Mouse (Mus musculus) hindbrain, embryonic 16.5 days (tissue): ENCODE measurements around the gene Dnajb5. TPM values are rescaled to one million over a fixed set of nuclear protein-coding genes. Genes with fewer than 3 reads are reported as not detected.

Source experiments
- ATAC-seq: fragments of 200-750 bp; cut with Nextera tagmentation; 2 replicates; pipeline ENCODE4 v1.8.0; 2017; ENCODE audit warnings: moderate TSS enrichment, moderate library complexity
- H3K27ac ChIP-seq: fragments of 300-500 bp; sonication (generic); 2 replicates; pipeline ENCODE4 v1.5.1; 2014; ENCODE audit warnings: low read depth, mild to moderate bottlenecking, control low read depth, low read length, moderate library complexity
- H3K27me3 ChIP-seq: fragments of 300-500 bp; sonication (generic); replicated peaks from 2 replicates; pipeline ENCODE4 v1.6.1; 2014; ENCODE audit warnings: low read length; ENCODE audit not compliant: control insufficient read depth, insufficient read depth
- H3K36me3 ChIP-seq: fragments of 300-500 bp; sonication (generic); 2 replicates; pipeline ENCODE4 v1.6.1; 2014; ENCODE audit warnings: mild to moderate bottlenecking, low read length, moderate library complexity, mixed read lengths; ENCODE audit not compliant: control insufficient read depth, insufficient read depth
- H3K4me1 ChIP-seq: fragments of 300-500 bp; sonication (generic); 2 replicates; pipeline ENCODE4 v1.6.1; 2014; ENCODE audit warnings: low read depth, low read length; ENCODE audit not compliant: control insufficient read depth, insufficient read depth
- H3K4me2 ChIP-seq: fragments of 300-500 bp; sonication (generic); 2 replicates; pipeline ENCODE4 v1.6.1; 2014; ENCODE audit warnings: mild to moderate bottlenecking, low read length, control low read depth, moderate library complexity
- H3K4me3 ChIP-seq: fragments of 300-500 bp; sonication (generic); 2 replicates; pipeline ENCODE4 v1.5.1; 2014; ENCODE audit warnings: mild to moderate bottlenecking, low read length, control low read depth, moderate library complexity
- H3K9ac ChIP-seq: fragments of 300-500 bp; sonication (generic); 2 replicates; pipeline ENCODE4 v1.6.1; 2014; ENCODE audit warnings: low read depth, mild to moderate bottlenecking, control low read depth, low read length, moderate library complexity
- H3K9me3 ChIP-seq: fragments of 300-500 bp; sonication (generic); 2 replicates; pipeline ENCODE4 v1.6.1; 2014; ENCODE audit warnings: mild to moderate bottlenecking, low read length, moderate library complexity; ENCODE audit not compliant: control insufficient read depth
- WGBS: fragments of 180-500 bp; shearing (Covaris S2); extraction: QIAGEN DNeasy Blood & Tissue Kit; methylation state at CpG from one replicate; pipeline ENCODE4 v1.1.7; 2014; 5-methylcytosine and 5-hydroxymethylcytosine counted together
- polyA plus RNA-seq: library from polyadenylated mRNA; unstranded; fragments of >200 nt; fragmentation: Nextera tagmentation; extraction: Ambion mirVana; gene quantifications from 2 replicates; pipeline ENCODE4 v1.2.1, GENCODE M21; 2015

Gene Dnajb5
- polyA plus RNA-seq, 1 experiment from 2014 or later = 45.7 TPM

- no peaks in the 10 kb centered on the region for H3K27me3 ChIP-seq
- no peaks in the 10 kb centered on the region for H3K9me3 ChIP-seq
- H3K36me3 ChIP-seq = no peaks in the 10 kb centered on the region
- no peak overlapping the region for H3K4me2 ChIP-seq
- peaks cover 50% of the 10 kb centered on the region for H3K4me1 ChIP-seq
- H3K9ac ChIP-seq = no peak overlapping the region
- 33% methylated on average over 13 of the region's 13 CpGs for WGBS
- H3K27ac ChIP-seq = peak overlapping the region; percentile 74
- no peak overlapping the region for H3K4me3 ChIP-seq
- no peak for ATAC-seq
Observed at GRCm38 (mm10) chr4:42948527-42948926, 1.1 kb upstream of the Dnajb5 start.

GRCm38 (mm10) chr4:42949051-42949675, 451 bp upstream of the Dnajb5 start:
- Histone ChIP-seq H3K4me1 (peaks cover 56% of the 10 kb centered on the region), H3K27ac (peak overlapping the region; percentile 74), H3K9ac (peak overlapping the region; percentile 30; the same call in 1 of the 2 replicates), H3K9me3 (no peaks in the 10 kb centered on the region), H3K36me3 (no peaks in the 10 kb centered on the region), H3K4me3 (peak overlapping the region; percentile 80), H3K27me3 (no peaks in the 10 kb centered on the region), H3K4me2 (peak overlapping the region; percentile 93)
- WGBS = 12% methylated on average over 14 of the region's 14 CpGs
- ATAC-seq = no peak

GRCm38 (mm10) chr4:42950065-42950558, 498 bp downstream of the Dnajb5 start:
- 3% methylated on average over 9 of the region's 27 CpGs for WGBS

GRCm38 (mm10) chr4:42951206-42952195, 1.9 kb downstream of the Dnajb5 start:
- Histone ChIP-seq H3K9me3 (no peaks in the 10 kb centered on the region), H3K9ac (peak overlapping the region; percentile 98), H3K4me3 (peak overlapping the region; percentile 80), H3K4me1 (peaks cover 57% of the 10 kb centered on the region), H3K27me3 (no peaks in the 10 kb centered on the region), H3K27ac (peak overlapping the region; percentile 63), H3K4me2 (peak overlapping the region; percentile 93), H3K36me3 (peaks cover 3% of the 10 kb centered on the region; the same call in 1 of the 2 replicates)
- 42% methylated on average over 11 of the region's 11 CpGs for WGBS
- ATAC-seq = no peak

More at GRCm38 (mm10) chr4:42950065-42950558, 498 bp downstream of the Dnajb5 start:
- Histone ChIP-seq H3K27me3 (no peaks in the 10 kb centered on the region), H3K4me1 (peaks cover 63% of the 10 kb centered on the region), H3K27ac (peak overlapping the region; percentile 96), H3K4me3 (peak overlapping the region; percentile 80), H3K36me3 (no peaks in the 10 kb centered on the region), H3K4me2 (peak overlapping the region; percentile 93), H3K9ac (peak overlapping the region; percentile 98), H3K9me3 (no peaks in the 10 kb centered on the region)
- peak; percentile 38 for ATAC-seq

- peaks cover 48% of the 10 kb centered on the region for H3K4me1 ChIP-seq
- 81% methylated on average over 7 of the region's 7 CpGs for WGBS
Observed at GRCm38 (mm10) chr4:42952563-42952962, 2.9 kb downstream of the Dnajb5 start.

GRCm38 (mm10) chr4:42953435-42954094, 4.0 kb downstream of the Dnajb5 start:
- 0 out of 2 replicates have a peak, but pooled peaks have one; percentile 2 for ATAC-seq
- H3K4me1 ChIP-seq = peaks cover 43% of the 10 kb centered on the region
- H3K27ac ChIP-seq = peak overlapping the region; percentile 75
- H3K4me2 ChIP-seq = peak overlapping the region; percentile 93
- peaks cover 20% of the 10 kb centered on the region for H3K36me3 ChIP-seq
- H3K9ac ChIP-seq = peak overlapping the region; percentile 51
- H3K27me3 ChIP-seq = no peaks in the 10 kb centered on the region
- H3K4me3 ChIP-seq = peak overlapping the region; percentile 29
- H3K9me3 ChIP-seq = no peaks in the 10 kb centered on the region
- 5% methylated on average over 10 of the region's 10 CpGs for WGBS

More at GRCm38 (mm10) chr4:42952563-42952962, 2.9 kb downstream of the Dnajb5 start:
- Histone ChIP-seq H3K27ac (peak overlapping the region; percentile 2; the same call in 1 of the 2 replicates), H3K4me2 (peak overlapping the region; percentile 93), H3K9ac (peak overlapping the region; percentile 98; the same call in 1 of the 2 replicates), H3K4me3 (peak overlapping the region; percentile 29), H3K27me3 (no peaks in the 10 kb centered on the region), H3K9me3 (no peaks in the 10 kb centered on the region), H3K36me3 (peaks cover 13% of the 10 kb centered on the region)
- no peak for ATAC-seq

GRCm38 (mm10) chr4:42954297-42954696, 4.7 kb downstream of the Dnajb5 start:
- peaks cover 23% of the 10 kb centered on the region for H3K36me3 ChIP-seq
- peak overlapping the region; percentile 75 for H3K27ac ChIP-seq
- no peaks in the 10 kb centered on the region for H3K9me3 ChIP-seq
- no peak for ATAC-seq
- H3K4me1 ChIP-seq = peaks cover 40% of the 10 kb centered on the region
- H3K4me3 ChIP-seq = peak overlapping the region; percentile 29; the same call in 1 of the 2 replicates
- no peak overlapping the region; the same call in none of the 2 replicates for H3K9ac ChIP-seq
- peak overlapping the region; percentile 93 for H3K4me2 ChIP-seq
- no peaks in the 10 kb centered on the region for H3K27me3 ChIP-seq
- WGBS = 3% methylated on average over 10 of the region's 10 CpGs

- Histone ChIP-seq H3K9me3 (no peaks in the 10 kb centered on the region), H3K27me3 (no peaks in the 10 kb centered on the region), H3K9ac (no peak overlapping the region), H3K4me3 (no peak overlapping the region), H3K4me2 (no peak overlapping the region), H3K36me3 (peaks cover 23% of the 10 kb centered on the region), H3K4me1 (peaks cover 39% of the 10 kb centered on the region), H3K27ac (no peak overlapping the region)
- no peak for ATAC-seq
- WGBS = 96% methylated on average over 3 of the region's 3 CpGs
Observed at GRCm38 (mm10) chr4:42955200-42955599, 5.6 kb downstream of the Dnajb5 start.
